Mouse (Mus musculus) megakaryocyte, embryonic 14.5 days (primary cell): ENCODE data around the gene Il2ra. TPM values are rescaled to one million over a fixed set of nuclear protein-coding genes. Genes with fewer than 3 reads are reported as not detected.

Experiments
- H3K27me3 ChIP-seq: replicated peaks from 2 replicates; pipeline ENCODE3; 2012; ENCODE audit warnings: inconsistent platforms
- H3K36me3 ChIP-seq: replicated peaks from 2 replicates; pipeline ENCODE3; 2012; ENCODE audit warnings: low read length, inconsistent platforms, mixed read lengths
- H3K4me1 ChIP-seq: 2 replicates; pipeline ENCODE4 v1.6.1; 2012; ENCODE audit warnings: inconsistent platforms
- H3K4me3 ChIP-seq: replicated peaks from 2 replicates; pipeline ENCODE3; 2012; ENCODE audit warnings: moderate library complexity, mild to moderate bottlenecking, inconsistent platforms
- H3K9me3 ChIP-seq: 2 replicates; pipeline ENCODE4 v1.6.1; 2012; ENCODE audit warnings: inconsistent platforms
- FLI1 ChIP-seq: IDR thresholded peaks from 2 replicates; pipeline ENCODE4 v1.6.1; 2012; ENCODE audit warnings: low read length, inconsistent platforms, mixed read lengths
- GATA1 ChIP-seq: IDR thresholded peaks from 3 replicates; pipeline ENCODE4 v1.6.1; 2012; ENCODE audit warnings: mixed read lengths, low read length, inconsistent platforms, borderline replicate concordance
- polyA plus RNA-seq: library from polyadenylated mRNA; stranded (reverse); fragments of >175 nt; gene quantifications from 2 replicates; pipeline ENCODE4 v1.2.3, GENCODE M21; 2012; ENCODE audit warnings: low replicate concordance; ENCODE audit not compliant: insufficient read depth

Gene Il2ra
- polyA plus RNA-seq, 1 experiment: not detected

DNA sequence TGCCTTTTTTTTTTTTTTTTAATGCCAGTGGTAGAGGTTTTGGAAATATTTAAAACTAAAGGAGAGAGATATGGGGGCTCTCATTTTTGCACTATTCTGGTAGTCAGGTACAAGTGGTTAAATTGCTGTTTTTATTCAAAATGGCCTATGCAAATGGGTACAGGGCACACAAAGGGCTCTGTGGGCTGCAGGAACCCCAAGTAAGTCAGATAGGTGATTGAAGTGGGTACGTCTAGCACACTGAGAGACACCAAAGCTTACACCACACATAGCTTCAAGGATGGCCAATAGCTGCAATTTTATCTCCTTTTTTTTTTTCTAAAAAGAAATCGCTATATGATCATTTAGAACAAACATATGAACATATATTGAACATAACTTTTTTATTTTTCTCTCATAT is 23.0 kb upstream of the Il2ra start:
- Histone ChIP-seq H3K36me3 (no peaks in the 10 kb centered on the region), H3K4me3 (no peak overlapping the region), H3K9me3 (no peaks in the 10 kb centered on the region; the same call in 1 of the 2 replicates), H3K4me1 (peaks cover 35% of the 10 kb centered on the region), H3K27me3 (peaks cover 1% of the 10 kb centered on the region)
- TF ChIP-seq FLI1 (no peak), GATA1 (no peak)

DNA sequence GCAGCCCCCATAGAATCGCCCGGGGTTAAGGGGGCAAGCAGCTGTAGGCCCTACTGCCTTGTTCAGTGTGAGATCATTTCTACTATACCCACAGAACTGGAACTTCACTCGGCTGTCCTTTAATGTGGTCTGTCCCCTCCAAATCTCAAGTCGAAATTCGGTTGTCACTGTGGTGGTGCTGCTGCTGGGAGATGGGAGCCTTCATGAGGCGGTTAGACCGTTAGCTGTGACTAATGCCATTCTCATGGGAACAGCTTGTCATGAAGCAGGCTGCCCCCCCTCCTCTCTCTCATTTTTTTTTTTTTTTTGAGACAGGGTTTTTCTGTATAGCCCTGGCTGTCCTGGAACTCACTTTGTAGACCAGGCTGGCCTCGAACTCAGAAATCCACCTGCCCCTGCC is 19.4 kb upstream of the Il2ra start:
- H3K4me3 ChIP-seq: no peak overlapping the region
- no peaks in the 10 kb centered on the region for H3K36me3 ChIP-seq
- no peaks in the 10 kb centered on the region for H3K9me3 ChIP-seq
- TF ChIP-seq GATA1: no peak
- TF ChIP-seq FLI1: no peak
- peaks cover 64% of the 10 kb centered on the region for H3K4me1 ChIP-seq
- peaks cover 1% of the 10 kb centered on the region for H3K27me3 ChIP-seq

DNA sequence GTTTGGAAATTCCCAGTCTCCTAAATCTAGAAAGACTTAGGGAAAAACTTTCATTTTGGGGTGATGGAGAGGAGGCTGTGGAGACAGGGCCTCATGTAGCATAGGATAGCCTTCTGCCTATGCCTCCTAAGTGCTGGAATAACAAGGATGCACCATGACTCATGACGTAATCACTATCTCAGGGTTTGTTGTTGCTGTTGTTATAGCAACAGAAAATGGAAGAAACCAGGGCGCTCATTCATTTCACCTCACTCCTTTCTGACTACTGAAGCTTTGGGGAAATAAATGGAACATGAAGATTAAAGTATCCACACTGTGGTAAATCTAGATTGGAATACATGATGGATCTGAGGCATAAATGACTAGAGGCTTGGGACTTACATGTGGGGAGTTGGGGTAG is 18.9 kb upstream of the Il2ra start:
- H3K4me1 ChIP-seq: peaks cover 67% of the 10 kb centered on the region
- TF ChIP-seq GATA1 (no peak), FLI1 (no peak)
- H3K4me3 ChIP-seq: no peak overlapping the region
- H3K36me3 ChIP-seq: no peaks in the 10 kb centered on the region
- no peaks in the 10 kb centered on the region for H3K9me3 ChIP-seq
- H3K27me3 ChIP-seq: no peaks in the 10 kb centered on the region

DNA sequence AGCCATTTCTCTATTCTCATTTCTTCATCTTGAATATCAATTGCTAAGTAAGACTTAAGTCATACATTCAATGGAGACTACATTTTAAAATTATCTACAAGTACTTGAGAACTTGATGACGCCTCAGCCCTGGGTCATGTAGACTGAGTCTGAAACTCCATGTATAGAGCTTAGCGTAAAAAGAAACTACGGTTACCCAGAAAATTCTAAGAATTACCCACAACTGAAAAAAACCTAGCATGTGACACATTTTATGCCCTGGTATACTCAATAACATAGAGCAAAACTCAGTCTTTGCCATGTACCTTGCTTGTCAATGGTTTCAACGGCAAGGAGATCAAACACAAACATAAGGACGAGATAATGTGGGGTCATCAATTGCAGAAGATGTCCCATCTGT is 16.7 kb upstream of the Il2ra start, which contains the start of gene Gm17490:
TSS of gene Gm17490 (minus strand) at position 375 of the 400 bp plus-strand sequence.
- H3K4me1 ChIP-seq: peaks cover 70% of the 10 kb centered on the region
- no peak within 1 kb of the TSS for H3K4me3 ChIP-seq
- no peaks in the 10 kb centered on the region for H3K9me3 ChIP-seq
- TF ChIP-seq FLI1 (no peak), GATA1 (no peak)
- H3K36me3 ChIP-seq: no peaks in the 10 kb centered on the region
- H3K27me3 ChIP-seq: no peaks in the 10 kb centered on the region

DNA sequence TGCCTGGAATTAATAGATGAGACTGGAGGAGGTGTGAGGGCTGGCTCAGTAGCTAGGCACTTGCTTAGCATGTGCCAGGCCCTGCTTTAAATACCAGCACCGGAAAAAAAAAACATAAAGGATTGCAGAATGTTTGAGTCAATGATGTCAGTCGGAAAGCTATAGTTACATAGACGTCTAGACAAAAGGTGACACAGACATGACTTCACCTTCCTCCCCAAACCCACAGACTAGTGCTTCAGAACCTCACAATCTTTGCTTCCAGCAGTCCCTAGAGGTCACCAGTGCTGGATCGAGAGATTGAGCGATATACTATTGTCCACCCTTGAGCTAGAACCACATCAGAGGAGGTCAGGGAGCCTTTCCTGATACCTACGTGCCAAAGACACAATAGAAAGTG is 7.6 kb upstream of the Il2ra start:
- Histone ChIP-seq H3K4me1 (peaks cover 23% of the 10 kb centered on the region), H3K36me3 (no peaks in the 10 kb centered on the region), H3K27me3 (no peaks in the 10 kb centered on the region), H3K9me3 (peaks cover 6% of the 10 kb centered on the region; the same call in 1 of the 2 replicates), H3K4me3 (no peak overlapping the region)
- TF ChIP-seq FLI1 (no peak), GATA1 (no peak)

DNA sequence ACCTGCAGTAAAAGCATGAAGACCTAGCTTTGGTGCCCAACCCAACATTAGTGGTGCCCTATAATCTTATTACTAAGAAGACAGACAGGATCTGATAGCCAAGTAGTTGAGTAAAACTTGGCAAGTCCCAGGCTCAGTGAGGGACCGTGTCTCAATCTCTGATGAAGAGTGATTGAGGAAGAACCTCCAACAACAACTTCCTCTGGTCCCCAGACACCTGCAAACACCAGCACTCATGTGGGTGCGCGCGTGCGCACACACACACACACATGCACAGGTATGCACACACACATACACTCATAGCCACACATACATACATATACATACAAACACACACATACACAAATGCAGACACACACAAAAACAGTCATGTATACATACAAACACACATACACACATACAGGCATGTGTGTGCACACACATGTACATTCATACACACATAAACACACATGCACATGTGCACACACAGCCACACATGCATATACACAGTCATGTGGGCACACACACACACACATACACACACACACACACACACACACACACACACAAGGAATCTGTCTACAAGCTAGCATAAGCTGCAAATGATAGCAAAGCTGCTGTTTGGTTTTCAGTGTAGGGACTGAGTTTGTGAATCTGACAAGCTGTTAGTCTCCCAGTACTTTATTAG is 7.0 kb upstream of the Il2ra start:
- Histone ChIP-seq H3K27me3 (no peaks in the 10 kb centered on the region), H3K9me3 (peaks cover 6% of the 10 kb centered on the region; the same call in 1 of the 2 replicates), H3K4me3 (no peak overlapping the region), H3K36me3 (no peaks in the 10 kb centered on the region), H3K4me1 (peaks cover 22% of the 10 kb centered on the region)
- TF ChIP-seq GATA1 (no peak; the same call in 2 of the 3 replicates), FLI1 (no peak)

DNA sequence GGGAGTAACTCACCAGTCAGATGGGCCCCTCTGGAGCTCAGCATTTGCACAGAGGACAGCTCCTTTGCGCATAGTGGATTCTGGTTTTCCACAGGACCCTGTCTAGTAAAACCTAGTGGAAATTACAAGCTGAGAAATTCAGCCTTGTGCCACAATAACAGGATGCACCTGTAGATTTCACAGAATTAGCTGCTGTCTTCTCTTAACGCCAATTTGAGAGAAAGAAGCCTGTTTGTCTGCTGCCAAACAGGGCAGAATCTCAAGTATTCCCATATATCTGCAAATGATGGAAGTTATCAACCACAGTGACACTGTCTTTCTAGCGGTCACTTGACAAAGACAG is 6.5 kb upstream of the Il2ra start:
- H3K4me1 ChIP-seq: peaks cover 25% of the 10 kb centered on the region
- no peaks in the 10 kb centered on the region for H3K27me3 ChIP-seq
- peaks cover 6% of the 10 kb centered on the region; the same call in 1 of the 2 replicates for H3K9me3 ChIP-seq
- no peaks in the 10 kb centered on the region for H3K36me3 ChIP-seq
- TF ChIP-seq FLI1 (no peak), GATA1 (no peak)
- H3K4me3 ChIP-seq: no peak overlapping the region

DNA sequence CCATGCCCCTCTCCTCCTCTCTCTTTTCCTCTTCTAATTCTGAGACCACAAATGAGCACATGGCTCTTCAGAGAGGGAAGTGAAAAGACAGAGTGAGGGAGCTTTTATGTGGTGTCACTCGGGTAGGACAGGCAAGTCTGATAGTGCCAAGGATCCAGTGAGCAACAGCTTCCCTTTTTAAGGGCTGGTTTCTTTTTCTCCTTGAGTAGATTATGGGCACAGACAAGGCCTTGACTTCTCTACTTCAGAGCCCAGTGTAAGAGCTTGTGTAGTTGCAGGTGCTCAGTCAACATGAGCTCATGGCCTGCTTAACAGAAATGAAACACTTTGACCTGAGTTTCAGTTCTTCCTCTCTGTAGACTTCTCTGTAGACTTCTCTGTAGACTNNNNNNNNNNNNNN is 5.5 kb upstream of the Il2ra start:
- H3K4me3 ChIP-seq: peak overlapping the region; percentile 7
- no peak for TF ChIP-seq FLI1
- no peak for TF ChIP-seq GATA1
- H3K36me3 ChIP-seq: no peaks in the 10 kb centered on the region
- peaks cover 6% of the 10 kb centered on the region; the same call in 1 of the 2 replicates for H3K9me3 ChIP-seq
- no peaks in the 10 kb centered on the region for H3K27me3 ChIP-seq
- H3K4me1 ChIP-seq: peaks cover 32% of the 10 kb centered on the region

DNA sequence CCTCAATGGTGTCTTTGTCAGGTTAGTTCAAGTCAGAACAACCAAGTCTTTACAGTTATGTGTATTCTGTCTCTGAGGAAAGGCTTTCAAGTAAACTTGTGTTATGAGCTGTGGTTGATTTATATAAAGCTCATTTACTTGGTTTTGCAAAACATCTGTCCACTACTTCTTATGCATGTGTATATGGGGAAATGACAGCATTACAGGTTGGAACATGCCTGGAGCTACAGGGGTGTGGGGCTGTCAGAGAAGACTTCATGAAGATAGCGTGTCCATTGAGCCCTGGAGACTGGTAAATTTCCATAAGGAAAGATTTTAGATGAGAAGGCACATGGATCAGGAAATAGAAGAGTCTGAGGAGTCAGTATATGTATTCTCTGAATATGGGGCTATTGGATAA is 1.4 kb downstream of the Il2ra start:
- H3K27me3 ChIP-seq: peaks cover 2% of the 10 kb centered on the region
- no peak overlapping the region for H3K4me3 ChIP-seq
- no peaks in the 10 kb centered on the region for H3K36me3 ChIP-seq
- H3K9me3 ChIP-seq: no peaks in the 10 kb centered on the region
- TF ChIP-seq FLI1 (no peak), GATA1 (no peak)
- peaks cover 18% of the 10 kb centered on the region for H3K4me1 ChIP-seq

DNA sequence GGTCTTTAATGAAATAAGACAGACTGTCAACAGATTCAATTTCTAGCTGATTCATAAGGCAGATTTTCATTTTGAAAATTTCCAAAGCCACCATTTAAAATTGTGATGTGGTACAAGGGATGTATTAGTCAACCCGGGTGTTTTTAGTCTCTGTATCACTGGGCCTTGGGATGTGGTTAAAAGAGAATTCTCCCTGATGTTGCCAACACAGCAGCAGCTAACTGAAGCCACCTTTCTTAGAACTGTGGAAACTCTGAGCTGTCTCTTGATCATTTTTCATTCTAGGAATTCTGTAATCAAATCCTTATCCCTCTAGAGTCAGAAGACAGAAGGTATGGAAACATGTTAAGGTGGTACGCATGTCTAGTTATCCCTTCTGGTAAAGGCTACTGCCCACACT is 2.7 kb downstream of the Il2ra start:
- Histone ChIP-seq H3K4me1 (peaks cover 18% of the 10 kb centered on the region), H3K27me3 (peaks cover 2% of the 10 kb centered on the region), H3K9me3 (no peaks in the 10 kb centered on the region), H3K4me3 (no peak overlapping the region), H3K36me3 (no peaks in the 10 kb centered on the region)
- TF ChIP-seq FLI1 (no peak), GATA1 (no peak)
